Mouse (Mus musculus): ENCODE measurements around the gene Podnl1.

Podnl1 gene

GRCm38 (mm10) chr8:84127202-84127901, 1.6 kb downstream of the Podnl1 start:
- DNase-seq (ENCODE audit: low spot score in 2 of 2), result no peak

- DNase-seq (ENCODE audit: low spot score in 2 of 2), result no peak
Observed at GRCm38 (mm10) chr8:84128277-84128676, 2.5 kb downstream of the Podnl1 start.

GRCm38 (mm10) chr8:84130806-84131205, 5.0 kb downstream of the Podnl1 start:
- DNase-seq (ENCODE audit: low spot score in 2 of 2), result no peak

GRCm38 (mm10) chr8:84132225-84132624, 6.4 kb downstream of the Podnl1 start:
- no peak for DNase-seq (ENCODE audit: low spot score in 2 of 2)

- DNase-seq (ENCODE audit: low spot score in 2 of 2), result no peak
Observed at GRCm38 (mm10) chr8:84137848-84138247, 12.1 kb downstream of the Podnl1 start.

- no peak for DNase-seq (ENCODE audit: low spot score in 2 of 2)
Observed at GRCm38 (mm10) chr8:84140838-84141237, 15.0 kb downstream of the Podnl1 start.

- DNase-seq (ENCODE audit: low spot score in 2 of 2), result peak in 1 of 2 experiments; percentile 18
Observed at GRCm38 (mm10) chr8:84144636-84145245, 19.0 kb downstream of the Podnl1 start.

- DNase-seq (ENCODE audit: low spot score in 2 of 2), result peak in 1 of 2 experiments; percentile 22
Observed at GRCm38 (mm10) chr8:84147324-84147766, 21.6 kb downstream of the Podnl1 start.

- DNase-seq (ENCODE audit: low spot score in 2 of 2), result peak; percentile 96
Observed at GRCm38 (mm10) chr8:84147769-84148530, 22.2 kb downstream of the Podnl1 start, which contains the start of the genes Cc2d1a and 4930432K21Rik. Cc2d1a (minus strand) TSS chr8:84147936. 4930432K21Rik (plus strand) TSS chr8:84148025.

- DNase-seq (ENCODE audit: low spot score in 2 of 2), result no peak
Observed at GRCm38 (mm10) chr8:84148531-84148850, 22.7 kb downstream of the Podnl1 start.

GRCm38 (mm10) chr8:84149181-84149580, 23.4 kb downstream of the Podnl1 start:
- DNase-seq (ENCODE audit: low spot score in 2 of 2), result no peak

- no peak for DNase-seq (ENCODE audit: low spot score in 2 of 2)
Observed at GRCm38 (mm10) chr8:84157620-84158019, 31.8 kb downstream of the Podnl1 start.

- no peak for DNase-seq (ENCODE audit: low spot score in 2 of 2)
Observed at GRCm38 (mm10) chr8:84167696-84168095, 41.9 kb downstream of the Podnl1 start.

- no peak for DNase-seq (ENCODE audit: low spot score in 2 of 2)
Observed at GRCm38 (mm10) chr8:84170096-84170495, 44.3 kb downstream of the Podnl1 start.

- no peak for DNase-seq (ENCODE audit: low spot score in 2 of 2)
Observed at GRCm38 (mm10) chr8:84173861-84174260, 48.1 kb downstream of the Podnl1 start.

GRCm38 (mm10) chr8:84176560-84176959, 50.8 kb downstream of the Podnl1 start:
- DNase-seq (ENCODE audit: low spot score in 2 of 2), result no peak

GRCm38 (mm10) chr8:84177405-84177804, 51.6 kb downstream of the Podnl1 start:
- no peak for DNase-seq (ENCODE audit: low spot score in 2 of 2)

- DNase-seq (ENCODE audit: low spot score in 2 of 2), result no peak
Observed at GRCm38 (mm10) chr8:84178592-84178991, 52.8 kb downstream of the Podnl1 start.

- DNase-seq (ENCODE audit: low spot score in 2 of 2), result no peak
Observed at GRCm38 (mm10) chr8:84179946-84180345, 54.2 kb downstream of the Podnl1 start.

- DNase-seq (ENCODE audit: low spot score in 2 of 2), result no peak
Observed at GRCm38 (mm10) chr8:84180530-84181190, 54.9 kb downstream of the Podnl1 start.

Measured in right cerebral cortex, adult 2 months (tissue).